Mouse (Mus musculus): ENCODE data around the gene Tmem219.

DNA sequence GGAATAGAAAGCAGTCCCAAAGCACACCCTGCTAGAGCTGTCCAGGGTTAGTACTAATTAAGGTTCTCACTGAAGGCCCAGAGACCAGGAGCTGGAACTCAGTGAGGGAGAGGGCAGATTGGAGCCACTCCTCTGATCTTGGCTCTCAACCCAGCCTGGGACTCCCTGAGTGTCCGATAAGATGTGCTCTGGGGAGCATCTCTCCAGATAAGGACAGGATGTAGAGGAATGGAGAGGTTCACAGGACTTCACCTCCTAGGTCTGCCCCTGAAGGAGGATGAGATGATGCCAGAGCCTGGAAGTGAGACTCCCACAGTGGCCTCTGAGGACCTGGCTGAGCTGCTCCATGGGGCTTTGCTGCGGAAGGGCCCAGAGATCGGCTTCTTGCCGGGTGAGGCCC is 29.0 kb upstream of the Tmem219 start:
- TF ChIP-seq CTCF (IDR thresholded peaks at IDR 0.05; ENCODE audit: control insufficient read depth, insufficient read depth, low read length): no peak
- no peak for TF ChIP-seq POLR2A (IDR thresholded peaks at IDR 0.05; ENCODE audit: borderline replicate concordance, control insufficient read depth, low read depth, low read length)

Measured in bone marrow, adult 2 months (tissue).